Mouse (Mus musculus): ENCODE data around the gene Akt3. TPM values are rescaled to one million over a fixed set of nuclear protein-coding genes. Genes with fewer than 3 reads are reported as not detected.
A peak's percentile ranks its signal among the peaks of the same experiment; 100 is the strongest.

The Akt3 gene
- polyA plus RNA-seq, 1 experiment from 2014 or later = 2.3 TPM

DNA sequence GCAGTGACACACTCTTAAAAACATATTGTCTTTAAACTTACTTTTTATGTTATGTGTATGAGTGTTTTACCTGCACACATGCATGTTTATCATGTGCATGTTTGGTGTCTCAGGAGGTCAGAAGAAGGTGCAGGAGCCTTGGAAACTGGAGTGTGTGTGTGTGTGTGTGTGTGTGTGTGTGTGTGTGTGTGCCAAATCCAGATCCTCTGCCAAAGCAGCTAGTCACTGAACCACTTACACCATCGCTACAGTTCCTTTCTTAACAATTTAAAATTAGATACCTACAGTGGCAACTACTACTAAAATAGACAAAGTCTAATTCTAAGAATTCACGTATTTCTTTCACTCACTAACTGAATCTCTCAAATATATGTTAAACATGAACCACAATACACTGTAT is 209.2 kb downstream of the Akt3 start:
- H3K36me3 ChIP-seq (ENCODE audit: control insufficient read depth, insufficient read depth, low read length) = no peaks in the 10 kb centered on the region
- H3K4me3 ChIP-seq (ENCODE audit: low read length) = no peak overlapping the region
- no peak overlapping the region for H3K4me2 ChIP-seq (ENCODE audit: low read depth, low read length)
- 95% methylated on average over 2 of the region's 2 CpGs for WGBS
- H3K9me3 ChIP-seq (ENCODE audit: control insufficient read depth, low read length) = no peaks in the 10 kb centered on the region
- H3K27me3 ChIP-seq (replicated peaks; ENCODE audit: control insufficient read depth, insufficient read depth, low read length) = no peaks in the 10 kb centered on the region
- ATAC-seq = no peak
- H3K27ac ChIP-seq (ENCODE audit: low read length) = no peak overlapping the region
- H3K9ac ChIP-seq (ENCODE audit: low read depth, low read length) = no peak overlapping the region
- no peaks in the 10 kb centered on the region for H3K4me1 ChIP-seq (ENCODE audit: control insufficient read depth, insufficient read depth, low read length)

DNA sequence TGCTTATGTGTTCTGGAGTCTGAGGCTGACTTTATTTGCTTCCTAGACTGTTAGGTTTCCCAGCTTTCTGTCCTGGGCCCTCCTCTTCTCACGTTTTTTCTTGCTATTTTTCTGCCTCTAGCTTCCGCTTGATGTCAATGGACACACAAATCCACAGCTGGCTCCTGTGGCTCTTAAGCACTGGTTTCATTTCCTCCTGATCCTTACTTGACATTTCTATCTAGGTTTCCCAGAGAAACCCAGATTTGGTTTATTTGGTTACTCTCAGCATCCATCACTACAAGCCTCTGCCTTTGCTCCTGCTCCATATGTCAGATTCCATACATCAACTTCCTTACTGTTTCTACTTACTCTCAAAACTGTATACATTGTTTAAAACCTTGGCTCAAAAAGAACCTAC is 211.0 kb downstream of the Akt3 start:
- H3K9me3 ChIP-seq (ENCODE audit: control insufficient read depth, low read length) = no peaks in the 10 kb centered on the region
- WGBS = 63% methylated on average over 2 of the region's 2 CpGs
- no peak overlapping the region for H3K4me3 ChIP-seq (ENCODE audit: low read length)
- H3K4me2 ChIP-seq (ENCODE audit: low read depth, low read length) = no peak overlapping the region
- H3K9ac ChIP-seq (ENCODE audit: low read depth, low read length) = no peak overlapping the region
- H3K4me1 ChIP-seq (ENCODE audit: control insufficient read depth, insufficient read depth, low read length) = no peaks in the 10 kb centered on the region
- H3K27me3 ChIP-seq (replicated peaks; ENCODE audit: control insufficient read depth, insufficient read depth, low read length) = no peaks in the 10 kb centered on the region
- H3K36me3 ChIP-seq (ENCODE audit: control insufficient read depth, insufficient read depth, low read length) = no peaks in the 10 kb centered on the region
- no peak for ATAC-seq
- H3K27ac ChIP-seq (ENCODE audit: low read length) = no peak overlapping the region

DNA sequence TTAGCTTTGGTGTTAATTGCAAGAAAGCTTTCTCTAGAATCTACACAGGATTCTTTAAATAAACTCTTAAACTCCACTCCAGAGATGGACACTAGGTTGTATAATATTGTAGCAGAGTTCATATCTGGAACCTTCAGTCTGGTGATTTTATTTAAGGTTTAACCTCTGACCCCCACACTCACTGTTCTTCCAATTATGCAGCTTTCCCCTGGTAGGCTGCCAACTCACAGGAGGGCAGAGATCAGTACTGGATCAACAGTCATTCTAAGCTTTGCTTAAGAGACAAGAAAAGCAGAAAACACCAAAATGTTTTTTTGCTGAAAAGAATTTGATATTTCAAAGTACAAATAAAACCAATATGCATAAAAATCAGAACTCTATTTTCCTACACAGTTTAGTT is 212.1 kb downstream of the Akt3 start:
- H3K36me3 ChIP-seq (ENCODE audit: control insufficient read depth, insufficient read depth, low read length) = no peaks in the 10 kb centered on the region
- ATAC-seq = no peak

DNA sequence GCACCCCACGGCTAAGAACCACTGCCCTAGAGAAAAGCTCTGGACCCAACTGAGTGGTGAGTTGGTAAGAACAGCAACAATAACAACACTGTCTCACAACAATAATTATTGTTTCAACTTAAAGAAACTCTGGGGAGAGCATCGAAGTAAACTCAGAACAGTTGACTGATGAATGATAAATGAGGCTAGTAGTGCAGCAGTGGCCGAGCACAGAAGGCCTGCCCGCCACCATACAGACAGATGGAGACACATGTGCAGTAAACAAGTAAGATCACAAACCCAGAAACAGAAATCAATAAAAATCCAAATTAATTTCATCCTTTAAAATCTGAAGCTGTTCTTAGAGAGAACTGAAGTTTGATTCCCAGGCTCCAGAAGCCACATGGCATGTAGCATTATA is 217.9 kb downstream of the Akt3 start:
- WGBS = 54% methylated on average over 4 of the region's 4 CpGs
- no peaks in the 10 kb centered on the region for H3K27me3 ChIP-seq (replicated peaks; ENCODE audit: control insufficient read depth, insufficient read depth, low read length)
- no peak overlapping the region for H3K4me2 ChIP-seq (ENCODE audit: low read depth, low read length)

More for the DNA sequence above, 212.1 kb downstream of the Akt3 start:
- no peak overlapping the region for H3K9ac ChIP-seq (ENCODE audit: low read depth, low read length)
- H3K27me3 ChIP-seq (replicated peaks; ENCODE audit: control insufficient read depth, insufficient read depth, low read length) = no peaks in the 10 kb centered on the region
- no peaks in the 10 kb centered on the region for H3K4me1 ChIP-seq (ENCODE audit: control insufficient read depth, insufficient read depth, low read length)
- no peak overlapping the region for H3K27ac ChIP-seq (ENCODE audit: low read length)
- no peak overlapping the region for H3K4me3 ChIP-seq (ENCODE audit: low read length)
- no peak overlapping the region for H3K4me2 ChIP-seq (ENCODE audit: low read depth, low read length)
- no peaks in the 10 kb centered on the region for H3K9me3 ChIP-seq (ENCODE audit: control insufficient read depth, low read length)

DNA sequence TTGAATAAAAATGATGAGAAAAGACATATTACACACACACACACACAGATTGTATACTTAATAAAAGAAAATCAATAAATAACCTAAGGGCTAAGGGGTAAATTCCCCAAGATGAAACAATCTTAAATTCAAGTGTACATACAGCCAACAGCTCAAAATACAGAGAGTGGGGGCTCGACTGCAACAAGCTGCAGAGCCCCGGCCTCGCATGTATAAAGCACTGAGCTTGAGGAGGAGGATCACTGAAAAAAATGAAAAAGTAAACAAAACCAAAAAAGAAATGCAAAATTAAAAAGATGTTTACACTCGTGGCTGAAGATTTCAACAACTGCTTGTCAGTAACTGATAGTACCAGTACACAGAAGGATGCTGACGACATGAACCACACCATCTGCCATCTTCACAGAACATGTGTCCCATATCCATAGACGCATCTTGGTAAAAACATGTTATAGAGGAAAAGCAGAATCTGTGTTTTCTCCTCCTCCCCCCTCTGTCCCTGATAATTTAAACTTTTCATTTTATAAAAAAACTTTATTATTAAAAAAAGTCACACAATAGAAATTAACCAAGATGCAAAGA is 218.8 kb downstream of the Akt3 start:
- no peak overlapping the region for H3K9ac ChIP-seq (ENCODE audit: low read depth, low read length)

More for the DNA sequence above, 217.9 kb downstream of the Akt3 start:
- Histone ChIP-seq H3K9ac (ENCODE audit: low read depth, low read length) (no peak overlapping the region), H3K4me3 (ENCODE audit: low read length) (no peak overlapping the region), H3K36me3 (ENCODE audit: control insufficient read depth, insufficient read depth, low read length) (no peaks in the 10 kb centered on the region), H3K4me1 (ENCODE audit: control insufficient read depth, insufficient read depth, low read length) (no peaks in the 10 kb centered on the region), H3K27ac (ENCODE audit: low read length) (no peak overlapping the region), H3K9me3 (ENCODE audit: control insufficient read depth, low read length) (no peaks in the 10 kb centered on the region)
- no peak for ATAC-seq

DNA sequence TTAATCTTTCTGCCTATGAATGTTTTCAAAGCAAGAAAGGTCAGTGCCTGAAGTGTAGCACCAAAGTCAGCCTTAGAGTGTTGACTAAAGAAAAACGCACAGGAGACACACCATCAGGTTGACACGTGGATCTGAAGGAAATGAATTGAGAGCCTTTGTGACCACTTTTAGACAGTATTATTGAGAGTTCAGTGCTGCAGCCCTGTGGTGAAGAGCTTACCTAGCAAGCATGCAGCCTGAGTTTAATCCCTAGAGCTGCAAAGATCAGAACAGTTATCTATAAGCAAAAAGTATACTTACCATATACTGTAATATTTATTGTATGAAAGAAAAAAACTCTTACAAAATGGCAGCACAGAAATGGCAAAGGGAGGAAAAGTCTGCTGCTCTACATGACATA is 219.6 kb downstream of the Akt3 start:
- ATAC-seq = no peak
- Histone ChIP-seq H3K4me1 (ENCODE audit: control insufficient read depth, insufficient read depth, low read length) (no peaks in the 10 kb centered on the region), H3K4me2 (ENCODE audit: low read depth, low read length) (no peak overlapping the region), H3K9ac (ENCODE audit: low read depth, low read length) (no peak overlapping the region), H3K4me3 (ENCODE audit: low read length) (no peak overlapping the region), H3K27me3 (replicated peaks; ENCODE audit: control insufficient read depth, insufficient read depth, low read length) (no peaks in the 10 kb centered on the region), H3K27ac (ENCODE audit: low read length) (no peak overlapping the region), H3K9me3 (ENCODE audit: control insufficient read depth, low read length) (no peaks in the 10 kb centered on the region), H3K36me3 (ENCODE audit: control insufficient read depth, insufficient read depth, low read length) (no peaks in the 10 kb centered on the region)
- 65% methylated on average over 2 of the region's 2 CpGs for WGBS

More for the DNA sequence above, 218.8 kb downstream of the Akt3 start:
- Histone ChIP-seq H3K4me1 (ENCODE audit: control insufficient read depth, insufficient read depth, low read length) (no peaks in the 10 kb centered on the region), H3K4me2 (ENCODE audit: low read depth, low read length) (no peak overlapping the region), H3K27me3 (replicated peaks; ENCODE audit: control insufficient read depth, insufficient read depth, low read length) (no peaks in the 10 kb centered on the region), H3K36me3 (ENCODE audit: control insufficient read depth, insufficient read depth, low read length) (no peaks in the 10 kb centered on the region), H3K9me3 (ENCODE audit: control insufficient read depth, low read length) (no peaks in the 10 kb centered on the region), H3K27ac (ENCODE audit: low read length) (no peak overlapping the region), H3K4me3 (ENCODE audit: low read length) (no peak overlapping the region)
- 56% methylated on average over 6 of the region's 6 CpGs for WGBS
- 0 out of 2 replicates have a peak, but pooled peaks have one; percentile 62 for ATAC-seq

DNA sequence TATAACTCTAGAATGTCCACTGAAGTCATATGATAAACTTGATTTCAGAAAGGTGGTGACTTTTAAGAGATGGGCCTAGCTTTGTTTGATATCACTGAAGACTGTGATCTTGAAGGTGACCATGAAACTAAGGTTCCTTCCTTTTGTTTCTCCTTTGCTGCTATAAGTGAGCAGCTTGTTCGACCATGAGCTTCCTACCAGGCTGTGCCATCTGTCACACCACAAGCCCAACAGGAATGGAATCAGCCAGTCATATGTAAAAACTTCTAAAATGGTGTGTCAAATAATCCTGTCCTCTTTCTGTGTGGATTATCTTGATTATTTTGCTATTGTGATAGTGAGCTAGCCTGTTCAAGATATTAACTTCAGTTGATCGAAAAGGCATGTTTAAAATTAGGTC is 222.5 kb downstream of the Akt3 start:
- H3K4me1 ChIP-seq (ENCODE audit: control insufficient read depth, insufficient read depth, low read length) = no peaks in the 10 kb centered on the region
- WGBS = 92% methylated on average over 2 of the region's 2 CpGs
- H3K4me2 ChIP-seq (ENCODE audit: low read depth, low read length) = no peak overlapping the region
- no peak overlapping the region for H3K9ac ChIP-seq (ENCODE audit: low read depth, low read length)
- ATAC-seq = no peak
- no peaks in the 10 kb centered on the region for H3K27me3 ChIP-seq (replicated peaks; ENCODE audit: control insufficient read depth, insufficient read depth, low read length)
- H3K4me3 ChIP-seq (ENCODE audit: low read length) = no peak overlapping the region
- no peaks in the 10 kb centered on the region for H3K36me3 ChIP-seq (ENCODE audit: control insufficient read depth, insufficient read depth, low read length)
- no peaks in the 10 kb centered on the region for H3K9me3 ChIP-seq (ENCODE audit: control insufficient read depth, low read length)
- no peak overlapping the region for H3K27ac ChIP-seq (ENCODE audit: low read length)

DNA sequence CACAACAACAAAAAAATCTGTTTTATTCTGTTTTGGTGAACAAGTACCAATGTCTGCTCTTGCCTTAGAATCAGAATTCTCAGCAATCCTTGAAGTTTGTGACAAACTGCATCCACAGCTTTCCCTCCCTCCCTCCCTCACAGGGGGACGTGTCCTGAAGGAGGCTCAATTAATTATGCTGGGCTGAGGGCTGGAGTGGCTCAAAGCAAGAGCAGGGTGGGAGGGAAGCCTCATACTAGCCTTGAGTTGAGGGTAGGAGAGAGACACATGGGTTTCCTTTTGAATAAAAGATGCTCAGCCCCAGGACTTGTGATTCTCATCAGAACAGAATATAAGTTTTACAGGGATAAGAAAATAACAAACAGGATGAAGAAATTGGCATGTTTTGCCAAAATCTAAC is 225.8 kb downstream of the Akt3 start:
- H3K4me2 ChIP-seq (ENCODE audit: low read depth, low read length) = no peak overlapping the region
- no peaks in the 10 kb centered on the region for H3K36me3 ChIP-seq (ENCODE audit: control insufficient read depth, insufficient read depth, low read length)
- no peak overlapping the region for H3K27ac ChIP-seq (ENCODE audit: low read length)
- no peaks in the 10 kb centered on the region for H3K9me3 ChIP-seq (ENCODE audit: control insufficient read depth, low read length)
- no peak overlapping the region for H3K4me3 ChIP-seq (ENCODE audit: low read length)
- H3K4me1 ChIP-seq (ENCODE audit: control insufficient read depth, insufficient read depth, low read length) = no peaks in the 10 kb centered on the region
- H3K27me3 ChIP-seq (replicated peaks; ENCODE audit: control insufficient read depth, insufficient read depth, low read length) = no peaks in the 10 kb centered on the region
- H3K9ac ChIP-seq (ENCODE audit: low read depth, low read length) = no peak overlapping the region
- 38% methylated on average over 1 of the region's 1 CpGs for WGBS
- no peak for ATAC-seq

DNA sequence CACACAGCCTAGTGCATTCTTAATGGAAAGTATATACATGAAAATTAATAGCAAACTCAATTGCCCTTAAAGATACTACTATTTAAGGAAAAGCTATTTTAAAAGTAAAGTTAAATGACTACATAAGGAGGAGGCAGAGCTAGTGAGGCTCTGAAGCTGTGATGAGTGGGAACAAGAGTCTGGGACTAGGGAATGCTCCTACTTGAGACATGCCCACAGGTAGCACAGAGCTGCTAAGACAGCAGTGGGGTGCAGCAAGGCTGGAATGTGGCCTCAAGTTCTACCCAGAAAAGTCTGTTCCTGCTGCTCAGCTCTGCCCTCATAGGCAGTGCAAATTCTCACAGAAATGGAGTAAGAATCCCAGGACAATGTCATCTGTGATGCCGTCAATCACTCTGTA is 226.8 kb downstream of the Akt3 start:
- H3K27me3 ChIP-seq (replicated peaks; ENCODE audit: control insufficient read depth, insufficient read depth, low read length) = no peaks in the 10 kb centered on the region
- H3K4me1 ChIP-seq (ENCODE audit: control insufficient read depth, insufficient read depth, low read length) = no peaks in the 10 kb centered on the region
- no peaks in the 10 kb centered on the region for H3K9me3 ChIP-seq (ENCODE audit: control insufficient read depth, low read length)
- no peak for ATAC-seq
- no peak overlapping the region for H3K4me3 ChIP-seq (ENCODE audit: low read length)
- H3K27ac ChIP-seq (ENCODE audit: low read length) = no peak overlapping the region
- H3K9ac ChIP-seq (ENCODE audit: low read depth, low read length) = no peak overlapping the region
- 94% methylated on average over 1 of the region's 1 CpGs for WGBS
- no peaks in the 10 kb centered on the region for H3K36me3 ChIP-seq (ENCODE audit: control insufficient read depth, insufficient read depth, low read length)
- H3K4me2 ChIP-seq (ENCODE audit: low read depth, low read length) = no peak overlapping the region

DNA sequence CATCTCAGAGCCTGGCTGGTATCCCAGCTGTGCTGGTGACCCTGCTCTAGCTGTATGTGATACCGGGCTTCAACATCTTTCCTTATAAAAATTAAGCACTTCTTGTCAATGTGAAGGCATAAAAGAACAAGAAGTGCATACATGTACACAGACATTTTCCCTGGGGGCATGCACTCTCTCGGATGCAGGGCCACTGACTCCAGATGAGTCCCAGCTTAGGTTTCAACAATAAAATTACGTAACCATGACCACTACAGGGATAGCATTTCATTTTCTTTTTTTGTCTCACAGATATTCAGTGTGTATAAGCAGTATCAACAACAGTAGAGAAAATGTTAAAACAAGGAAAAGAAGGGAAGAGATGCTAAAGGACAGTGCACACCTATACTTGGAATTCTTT is 227.3 kb downstream of the Akt3 start:
- no peak overlapping the region for H3K27ac ChIP-seq (ENCODE audit: low read length)

More for the DNA sequence above, 227.3 kb downstream of the Akt3 start:
- Histone ChIP-seq H3K27me3 (replicated peaks; ENCODE audit: control insufficient read depth, insufficient read depth, low read length) (no peaks in the 10 kb centered on the region), H3K4me1 (ENCODE audit: control insufficient read depth, insufficient read depth, low read length) (no peaks in the 10 kb centered on the region), H3K36me3 (ENCODE audit: control insufficient read depth, insufficient read depth, low read length) (no peaks in the 10 kb centered on the region), H3K4me3 (ENCODE audit: low read length) (no peak overlapping the region), H3K9ac (ENCODE audit: low read depth, low read length) (no peak overlapping the region), H3K4me2 (ENCODE audit: low read depth, low read length) (no peak overlapping the region), H3K9me3 (ENCODE audit: control insufficient read depth, low read length) (no peaks in the 10 kb centered on the region)
- ATAC-seq = no peak
- 79% methylated on average over 3 of the region's 3 CpGs for WGBS

Data from intestine, embryonic 16.5 days (tissue).